Mouse (Mus musculus) heart, adult 9 months (tissue): ENCODE data around the gene Sdhc.

Experiments
- DNase-seq, 2 experiments: peaks; one replicate each; pipeline ENCODE4 v3.0.0; 2022; ENCODE audit warnings: low spot score in 2 of 2

Gene Sdhc

GRCm38 (mm10) chr1:171149974-171150760 lies at the start of gene Sdhc, which contains the start of gene Mpz:
Sdhc (minus strand) TSS chr1:171150603.
Mpz (plus strand) TSS chr1:171150711.
- DNase-seq: peak; percentile 93 to 96

GRCm38 (mm10) chr1:171199532-171199931 lies 49.1 kb upstream of the Sdhc start:
- DNase-seq: no peak

GRCm38 (mm10) chr1:171195887-171196397 lies 45.5 kb upstream of the Sdhc start, which contains the start of gene Pcp4l1:
Pcp4l1 (minus strand) TSS chr1:171196268.
- DNase-seq: peak; percentile 84 to 86

GRCm38 (mm10) chr1:171195046-171195822 lies 44.8 kb upstream of the Sdhc start:
- no peak for DNase-seq

- DNase-seq: no peak
These were observed 43.8 kb upstream of the Sdhc start for GRCm38 (mm10) chr1:171193911-171194830.

- no peak for DNase-seq
These were observed 42.9 kb upstream of the Sdhc start for GRCm38 (mm10) chr1:171193093-171193840.

- no peak for DNase-seq
These were observed 41.9 kb upstream of the Sdhc start for GRCm38 (mm10) chr1:171192283-171192682.

GRCm38 (mm10) chr1:171190832-171191231 lies 40.4 kb upstream of the Sdhc start:
- DNase-seq: no peak

GRCm38 (mm10) chr1:171189476-171190114 lies 39.2 kb upstream of the Sdhc start:
- DNase-seq: peak in 1 of 2 experiments; percentile 23

GRCm38 (mm10) chr1:171189046-171189445 lies 38.6 kb upstream of the Sdhc start:
- DNase-seq: peak in 1 of 2 experiments; percentile 62

GRCm38 (mm10) chr1:171187851-171188700 lies 37.7 kb upstream of the Sdhc start:
- no peak for DNase-seq

GRCm38 (mm10) chr1:171185655-171186054 lies 35.3 kb upstream of the Sdhc start:
- DNase-seq: no peak

GRCm38 (mm10) chr1:171184314-171184713 lies 33.9 kb upstream of the Sdhc start:
- peak in 1 of 2 experiments; percentile 66 for DNase-seq

GRCm38 (mm10) chr1:171183620-171184019 lies 33.2 kb upstream of the Sdhc start:
- peak; percentile 74 to 78 for DNase-seq

GRCm38 (mm10) chr1:171183025-171183424 lies 32.6 kb upstream of the Sdhc start:
- no peak for DNase-seq

GRCm38 (mm10) chr1:171179487-171180171 lies 29.2 kb upstream of the Sdhc start:
- no peak for DNase-seq

- DNase-seq: no peak
These were observed 22.4 kb upstream of the Sdhc start for GRCm38 (mm10) chr1:171172779-171173178.

- DNase-seq: peak; percentile 52 to 82
These were observed 20.7 kb upstream of the Sdhc start for GRCm38 (mm10) chr1:171171138-171171537.

- DNase-seq: no peak
These were observed 19.5 kb upstream of the Sdhc start for GRCm38 (mm10) chr1:171169913-171170312.
